Mouse (Mus musculus) mature B cell (primary cell): ENCODE data around the gene Chsy1.

Experiments used
- in situ Hi-C: fragments of 300-500 bp; cut with MboI; formaldehyde crosslinking; loops from 2 replicates; pipeline ENCODE4 v1.14.3; 2019

Chsy1 gene

DNA sequence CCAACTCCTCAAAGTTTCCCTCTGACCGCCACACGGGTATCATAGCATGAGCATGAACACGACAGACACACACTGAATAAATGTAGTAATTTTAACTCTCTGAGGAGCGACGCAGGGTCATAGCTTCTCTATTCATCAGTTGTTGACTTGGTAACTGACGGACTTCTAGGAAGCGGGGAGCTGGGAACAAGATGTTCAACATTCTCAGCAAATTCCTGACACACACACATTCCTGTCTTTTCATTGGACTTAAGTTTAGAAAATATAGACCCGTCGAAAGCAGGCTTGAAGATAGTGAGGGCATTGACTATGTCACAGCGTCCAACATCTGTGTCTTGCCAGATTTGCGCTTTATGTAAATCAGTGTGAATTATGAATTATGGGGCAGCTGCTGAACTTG is 2.1 kb upstream of the Chsy1 start:
- in situ Hi-C loops, result loop anchor here (5.0 to 10.0 kb wide), 4 partner anchors 80 to 278 kb away; partner anchors contain the start of gene Lrrk1

DNA sequence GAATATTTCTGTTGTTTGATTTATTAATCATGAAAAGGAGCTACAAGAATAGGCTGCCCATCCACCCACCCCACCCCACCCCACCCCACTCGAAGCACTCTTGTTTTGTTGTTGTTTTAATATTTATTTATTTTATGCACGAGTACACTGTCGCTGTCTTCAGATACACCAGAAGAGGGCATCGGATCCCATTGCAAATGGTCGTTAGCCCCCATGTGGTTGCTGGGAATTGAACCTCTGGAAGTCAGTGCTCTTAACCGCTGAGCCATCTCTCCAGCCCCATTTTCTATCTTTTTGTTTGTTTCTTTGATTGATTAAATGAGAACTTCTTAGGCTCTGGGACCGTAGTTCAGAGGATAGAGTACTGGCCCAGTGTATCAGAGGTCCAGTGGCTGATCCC is 1.4 kb upstream of the Chsy1 start:
- in situ Hi-C loops, result loop anchor here (5.0 to 10.0 kb wide), 4 partner anchors 79 to 277 kb away; partner anchors contain the start of gene Lrrk1

DNA sequence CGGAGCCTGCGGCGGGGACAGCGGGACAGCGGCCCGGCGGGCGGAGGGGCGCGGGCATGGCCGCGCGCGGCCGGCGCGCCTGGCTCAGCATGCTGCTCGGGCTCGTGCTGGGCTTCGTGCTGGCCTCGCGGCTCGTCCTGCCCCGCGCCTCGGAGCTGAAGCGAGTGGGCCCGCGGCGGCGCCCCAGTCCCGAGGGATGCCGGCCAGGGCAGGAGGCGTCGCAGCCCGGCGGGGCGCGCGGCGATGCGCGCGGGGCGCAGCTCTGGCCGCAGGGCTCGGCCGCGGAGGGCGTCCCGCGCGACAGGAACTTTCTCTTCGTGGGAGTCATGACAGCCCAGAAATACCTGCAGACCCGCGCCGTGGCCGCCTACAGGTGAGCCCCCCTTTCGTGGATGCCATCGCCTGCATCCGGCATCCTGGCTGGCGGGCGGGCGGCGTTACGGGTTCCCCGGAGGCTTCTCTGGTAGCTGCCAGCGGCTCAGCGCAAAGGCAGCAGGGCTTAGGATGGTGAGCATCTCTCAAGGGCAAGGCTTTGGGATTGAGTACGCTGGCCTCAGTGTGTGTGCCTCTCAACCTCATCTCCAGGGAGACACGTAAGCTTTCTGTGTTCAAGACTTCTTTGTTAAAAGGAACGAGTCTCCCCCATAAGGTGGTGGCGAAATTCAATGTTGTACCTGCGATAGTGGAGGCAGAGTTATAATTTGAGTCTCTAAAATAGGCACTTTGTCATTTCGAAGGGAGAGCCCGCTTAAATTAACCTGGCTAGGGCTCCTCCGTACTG is 730 bp downstream of the Chsy1 start:
- in situ Hi-C loops, result loop anchor here (5.0 to 10.0 kb wide), 4 partner anchors 77 to 275 kb away; partner anchors contain the start of gene Lrrk1

DNA sequence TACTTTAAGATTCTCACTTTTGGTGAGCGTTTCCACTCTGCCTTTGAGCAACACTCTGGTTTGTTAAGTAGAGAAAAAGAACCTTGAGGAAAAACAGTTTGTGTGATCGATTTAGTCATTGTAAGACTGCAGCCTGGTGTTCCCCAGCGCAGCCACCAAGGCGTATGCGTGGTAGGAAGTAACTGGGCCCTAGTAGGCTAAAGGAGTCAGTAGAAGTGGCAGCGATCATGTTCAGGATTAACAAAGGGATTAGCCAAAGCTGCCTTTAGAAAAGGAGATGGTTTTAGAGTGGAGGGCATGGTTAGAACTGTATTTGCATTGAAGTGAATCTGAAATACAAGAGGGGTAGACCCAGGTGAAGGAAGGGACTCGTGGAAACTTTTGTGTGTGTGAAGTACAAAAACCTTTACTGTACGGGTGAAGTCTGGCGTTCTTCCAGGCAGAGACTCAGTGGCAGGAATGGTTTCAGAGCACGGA is 1.4 kb downstream of the Chsy1 start:
- in situ Hi-C loops, result no loop called here

DNA sequence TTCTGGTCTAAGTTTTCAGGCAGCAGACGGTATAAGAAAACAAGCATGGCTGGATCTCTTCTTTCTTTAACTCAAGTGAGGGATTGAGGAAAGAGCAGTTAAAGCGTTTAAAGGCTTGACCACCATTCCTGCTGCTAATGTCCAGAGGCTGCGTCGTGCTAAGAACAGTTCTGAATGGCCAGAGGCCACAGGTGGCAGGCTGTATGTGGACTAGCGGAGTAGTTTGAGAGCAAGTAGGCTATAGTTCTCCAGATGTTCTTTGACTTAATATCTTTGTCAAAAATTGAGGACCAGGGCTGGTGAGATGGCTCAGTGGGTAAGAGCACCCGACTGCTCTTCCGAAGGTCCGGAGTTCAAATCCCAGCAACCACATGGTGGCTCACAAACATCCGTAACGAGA is 1.9 kb downstream of the Chsy1 start:
- in situ Hi-C loops, result no loop called here

DNA sequence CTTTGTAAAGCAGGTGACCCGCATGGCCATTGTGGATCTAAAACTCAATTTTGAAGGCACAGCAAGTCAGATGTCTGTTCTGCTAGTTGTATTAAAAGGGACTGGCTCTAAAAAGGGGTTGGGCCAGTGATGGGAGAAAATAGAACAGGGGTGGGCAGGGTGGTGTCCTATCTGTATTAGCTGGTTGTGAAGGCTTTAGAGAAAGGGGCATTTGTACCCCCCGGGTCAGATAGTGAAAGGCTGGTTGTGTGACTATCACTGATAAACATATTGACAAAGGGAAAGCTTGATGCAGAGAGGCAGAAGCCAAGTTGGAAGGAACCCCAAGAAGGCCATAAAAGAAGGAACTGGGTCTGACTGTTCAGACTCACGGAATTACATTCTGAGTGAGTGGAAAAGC is 4.2 kb downstream of the Chsy1 start:
- in situ Hi-C loops, result no loop called here

DNA sequence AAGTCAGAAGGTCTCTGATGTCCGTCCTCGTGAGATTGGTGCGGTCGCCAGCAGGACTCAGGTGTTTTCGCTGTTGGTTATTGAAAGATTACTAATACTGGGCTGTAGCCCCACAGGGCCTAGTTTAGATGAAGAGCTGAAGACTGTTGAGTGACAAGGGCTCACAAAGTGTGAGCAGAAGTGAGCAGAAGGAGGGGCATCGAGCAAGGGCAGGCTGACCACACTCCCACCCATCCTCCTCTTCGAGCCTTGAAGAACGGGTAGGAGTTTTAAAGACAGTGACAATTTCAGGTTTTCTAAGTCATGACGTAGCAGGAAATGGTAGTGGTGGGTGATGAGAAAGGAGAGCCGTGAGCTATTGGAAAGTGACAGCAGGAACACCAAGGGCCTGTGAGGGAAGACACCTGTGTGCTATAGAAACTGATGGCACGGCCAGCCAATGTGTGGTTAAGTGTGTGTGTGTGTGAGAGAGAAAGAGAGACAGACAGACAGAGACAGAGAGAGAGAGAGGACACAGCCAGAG is 6.6 kb downstream of the Chsy1 start:
- in situ Hi-C loops, result no loop called here

DNA sequence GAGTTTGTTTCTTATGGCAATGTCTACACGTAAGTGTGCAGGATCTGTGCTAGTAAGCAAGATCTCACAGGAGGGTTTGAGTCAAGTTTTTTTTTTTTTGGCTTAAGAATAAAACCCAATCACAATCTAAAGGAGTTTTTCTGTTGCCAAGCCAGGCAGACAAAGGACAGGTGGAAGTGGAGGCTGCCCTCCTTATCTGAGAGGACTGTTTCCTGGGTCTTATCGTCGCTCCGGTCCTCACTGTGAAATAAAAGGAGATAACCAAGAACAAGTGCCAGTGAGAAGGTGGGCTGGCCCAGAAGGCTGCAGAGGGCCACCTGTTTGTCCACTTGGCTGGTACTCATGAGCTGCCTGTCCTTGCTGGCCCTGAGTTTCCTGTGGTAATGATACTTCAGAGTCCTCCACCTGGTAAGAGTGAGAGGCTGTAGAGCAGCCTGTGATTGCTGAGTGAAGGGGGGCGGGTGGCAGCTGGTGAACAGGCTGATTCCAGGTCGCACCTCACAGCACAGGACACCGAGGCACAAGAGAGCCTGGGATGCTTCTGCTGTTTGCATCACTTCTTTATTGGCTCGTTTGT is 7.7 kb downstream of the Chsy1 start:
- in situ Hi-C loops, result no loop called here

DNA sequence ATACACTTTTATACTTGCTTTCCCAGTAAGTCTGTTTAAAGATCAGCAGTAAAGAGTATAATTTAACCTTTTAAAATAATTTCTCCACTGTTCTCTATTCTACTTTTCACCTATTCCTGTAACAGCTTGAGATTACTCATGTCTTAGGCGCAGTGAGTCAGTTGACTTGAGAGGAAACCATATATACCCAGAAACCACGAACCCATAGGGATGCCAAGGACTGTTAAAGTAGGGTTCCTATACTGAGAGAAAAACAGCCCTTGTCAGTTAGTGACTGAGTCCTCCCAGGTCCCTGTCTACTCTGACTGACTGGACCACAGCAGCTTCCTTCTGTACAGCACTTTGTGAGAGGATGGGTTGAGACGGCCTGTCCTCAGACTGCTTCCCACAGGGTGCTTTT is 8.7 kb downstream of the Chsy1 start:
- in situ Hi-C loops, result no loop called here

DNA sequence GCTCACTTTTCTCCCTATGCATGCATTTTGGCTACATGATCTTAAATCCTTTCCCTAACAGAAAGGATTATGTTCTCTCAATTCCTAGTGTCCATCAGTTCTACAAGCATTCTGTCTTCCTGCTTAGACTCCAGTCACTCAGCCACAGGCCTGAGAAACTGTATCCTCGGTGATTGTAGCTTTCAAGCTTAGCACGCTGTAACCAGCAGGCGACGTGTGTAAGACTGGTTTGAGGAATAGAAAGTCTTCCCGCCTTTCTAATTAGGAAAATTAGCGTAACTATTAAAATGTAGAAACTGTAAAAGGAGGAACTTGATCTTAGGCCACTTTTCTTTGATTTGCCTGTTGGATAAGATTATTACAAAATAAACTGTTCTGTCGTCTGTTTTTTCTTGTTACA is 9.5 kb downstream of the Chsy1 start:
- in situ Hi-C loops, result no loop called here

DNA sequence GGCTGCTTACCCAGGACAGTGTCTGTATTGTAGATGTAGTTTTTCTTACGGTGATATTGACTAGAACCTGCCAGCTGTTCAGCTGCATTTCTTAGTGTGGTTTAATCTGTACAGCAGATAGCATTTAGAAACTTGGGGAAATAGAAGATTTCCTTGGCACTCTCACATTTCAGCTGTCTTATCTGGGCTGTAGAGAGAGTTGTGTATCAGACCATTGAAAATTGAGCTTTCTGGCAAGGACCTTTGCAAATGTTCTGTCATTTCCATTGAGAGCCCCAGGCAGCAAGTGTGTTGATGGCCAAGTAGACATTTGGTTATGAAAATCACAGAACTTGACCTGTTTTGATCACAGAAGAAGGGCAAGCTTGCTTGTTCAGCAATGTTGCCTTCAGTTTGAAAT is 10.8 kb downstream of the Chsy1 start:
- in situ Hi-C loops, result no loop called here

DNA sequence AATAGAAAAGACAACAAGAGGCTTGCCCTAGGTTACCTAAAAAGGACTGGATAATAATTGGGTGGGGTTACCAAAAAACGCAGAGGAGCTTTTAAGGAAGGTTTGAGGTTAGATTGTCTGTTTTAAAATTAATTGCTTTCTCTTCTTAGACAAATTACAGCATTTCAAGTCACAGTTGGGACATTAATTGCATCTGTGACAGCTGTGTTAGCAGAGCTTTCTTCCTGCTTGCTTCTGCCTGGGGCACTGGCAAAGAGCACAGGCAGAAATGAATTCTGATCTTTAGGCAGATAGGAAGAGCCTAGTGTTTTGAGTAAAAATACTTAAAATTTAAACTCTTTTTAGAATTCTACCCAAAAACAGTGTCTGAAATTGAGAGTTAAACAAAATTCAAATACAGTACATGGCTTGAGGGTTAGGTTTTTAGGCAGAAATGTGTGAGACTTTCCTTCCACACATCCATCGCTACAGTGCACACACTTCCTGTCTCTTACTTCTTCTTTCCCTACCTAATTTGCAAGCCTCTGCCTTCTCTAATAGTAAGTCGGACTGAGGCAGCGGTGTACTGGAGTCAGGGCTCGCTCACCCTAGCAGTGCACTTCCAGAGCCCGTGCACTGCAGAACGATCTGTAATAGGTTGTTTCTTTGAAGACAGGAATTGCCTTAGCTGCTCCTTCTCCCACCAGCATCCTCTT is 11.5 kb downstream of the Chsy1 start:
- in situ Hi-C loops, result no loop called here

DNA sequence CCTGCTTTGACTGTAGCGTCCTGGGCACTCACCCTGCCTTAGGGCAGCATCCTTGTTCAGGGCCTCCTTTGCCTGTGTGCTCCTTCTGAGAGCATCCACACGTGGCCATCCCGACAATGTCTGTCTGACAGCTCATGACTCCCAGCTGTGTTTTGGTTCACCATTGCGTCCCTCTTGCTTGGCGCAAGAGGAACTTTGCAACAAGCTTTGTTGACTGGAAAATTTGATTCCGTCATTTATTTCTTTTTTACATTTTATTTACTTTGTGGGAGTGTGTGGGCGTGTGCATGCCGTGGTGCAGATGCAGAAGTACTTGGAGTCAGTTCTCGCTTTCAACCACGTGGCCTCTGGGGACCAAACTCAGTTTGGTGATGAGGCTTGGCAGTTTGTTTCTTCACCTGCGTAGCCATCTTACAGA is 15.2 kb downstream of the Chsy1 start:
- in situ Hi-C loops, result no loop called here

DNA sequence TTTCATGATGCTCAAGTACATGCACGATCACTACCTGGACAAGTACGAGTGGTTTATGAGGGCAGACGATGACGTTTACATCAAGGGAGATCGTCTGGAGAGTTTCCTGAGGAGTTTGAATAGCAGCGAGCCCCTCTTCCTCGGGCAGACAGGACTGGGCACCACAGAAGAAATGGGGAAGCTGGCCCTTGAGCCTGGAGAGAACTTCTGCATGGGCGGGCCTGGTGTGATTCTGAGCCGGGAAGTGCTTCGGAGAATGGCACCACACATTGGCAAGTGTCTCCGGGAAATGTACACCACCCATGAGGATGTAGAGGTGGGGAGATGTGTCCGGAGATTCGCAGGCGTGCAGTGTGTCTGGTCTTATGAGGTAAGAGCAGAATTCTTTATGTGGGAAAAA is 16.1 kb downstream of the Chsy1 start:
- in situ Hi-C loops, result no loop called here

DNA sequence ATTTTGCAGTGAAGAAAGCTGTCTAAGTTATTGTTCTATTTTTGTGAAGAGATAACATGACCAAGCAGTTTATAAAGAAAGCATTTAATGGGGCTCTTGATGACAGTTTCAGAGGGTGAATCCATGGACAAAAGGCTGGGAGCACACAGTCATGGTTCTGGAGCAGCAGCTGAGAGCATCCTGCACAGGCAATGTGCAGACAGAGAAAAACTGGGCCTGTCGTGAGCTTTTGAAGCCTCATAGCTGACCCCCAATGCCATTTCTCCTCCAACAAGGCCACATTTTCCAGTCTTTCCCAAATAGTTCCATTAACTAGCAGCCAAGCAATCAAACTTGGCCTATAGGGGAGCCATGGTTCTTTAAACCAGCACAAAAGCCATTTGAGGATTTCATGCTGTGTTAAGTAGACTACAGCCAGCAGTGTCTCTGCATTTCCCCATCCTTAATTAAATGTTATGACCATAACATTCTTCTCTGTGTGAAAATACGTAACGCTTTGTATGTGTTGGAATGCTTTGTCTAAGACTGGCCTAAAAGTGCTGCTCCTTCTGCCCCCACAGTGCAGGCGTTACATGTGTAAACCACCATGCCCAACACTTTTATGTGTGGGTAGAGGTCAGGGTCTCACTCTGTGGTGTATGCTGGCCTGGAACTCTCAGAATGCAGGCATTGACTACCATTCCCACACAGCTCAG is 18.8 kb downstream of the Chsy1 start:
- in situ Hi-C loops, result no loop called here

DNA sequence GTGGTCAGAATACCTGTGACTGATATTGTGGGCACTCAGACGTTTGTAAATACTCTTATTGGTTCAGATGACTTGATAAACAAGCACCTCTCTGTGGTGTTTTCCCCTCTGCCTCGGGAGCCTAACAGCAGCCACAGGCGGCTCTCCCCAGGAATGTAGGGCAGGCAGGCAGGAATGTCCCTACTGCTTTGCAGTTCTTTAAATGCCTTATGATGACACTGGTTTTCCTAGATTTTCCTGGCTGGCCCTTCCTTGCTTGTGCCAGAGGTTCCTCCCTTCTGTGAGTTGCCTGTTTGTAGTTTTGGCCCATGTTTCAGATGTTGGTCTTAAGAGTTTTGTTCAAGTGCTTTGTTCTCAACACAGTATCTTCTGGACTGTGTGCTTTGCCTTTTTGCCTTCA is 19.5 kb downstream of the Chsy1 start:
- in situ Hi-C loops, result no loop called here

DNA sequence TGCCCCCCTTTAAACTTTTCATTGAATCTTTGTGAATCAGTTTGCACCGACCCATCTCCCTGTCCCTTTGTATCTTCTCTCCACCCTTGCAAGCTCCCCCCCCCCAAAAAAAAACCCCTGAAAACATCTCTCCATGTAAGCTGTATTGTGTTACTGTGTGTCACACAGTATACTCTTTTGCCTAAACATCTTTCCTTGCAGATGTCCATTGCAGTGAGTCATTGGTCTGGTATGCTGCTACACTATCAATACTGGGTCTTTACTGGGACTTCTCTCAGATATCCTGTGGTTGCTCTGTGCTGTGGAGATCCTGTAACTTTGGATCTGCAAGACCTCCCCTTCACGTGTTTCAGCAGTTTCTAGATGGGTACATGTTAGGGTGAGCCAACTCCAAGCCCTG is 21.0 kb downstream of the Chsy1 start:
- in situ Hi-C loops, result no loop called here

DNA sequence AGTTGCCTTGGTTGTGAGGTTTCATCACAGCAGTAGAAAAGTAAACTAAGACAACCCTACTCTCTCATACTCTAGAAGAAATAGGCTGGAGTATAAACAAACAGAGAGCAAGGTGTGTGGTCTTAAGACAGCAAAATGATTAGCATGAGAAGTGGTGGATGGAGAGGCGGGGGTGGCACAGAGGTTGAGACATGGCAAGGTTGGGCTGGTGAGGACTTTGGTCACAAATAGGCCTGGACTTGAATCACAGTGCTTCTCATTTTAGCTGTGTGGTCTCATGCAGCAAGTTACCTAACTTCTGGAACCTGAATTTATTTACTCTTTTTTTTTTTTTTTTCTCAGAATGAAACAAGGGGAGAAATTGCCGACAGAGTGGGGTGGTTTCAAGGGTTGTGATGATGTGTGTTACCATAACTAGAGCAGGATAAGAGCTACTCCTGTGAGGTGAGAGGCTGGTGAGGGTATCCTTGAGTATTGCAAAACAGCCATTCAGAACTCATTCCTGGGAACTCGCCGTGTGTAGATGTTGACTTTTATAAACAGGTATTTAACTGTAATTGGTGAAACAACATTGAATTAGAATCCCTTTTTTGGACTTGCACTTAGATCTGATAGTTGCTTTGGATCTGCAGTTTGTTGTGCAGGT is 22.6 kb downstream of the Chsy1 start:
- in situ Hi-C loops, result no loop called here

DNA sequence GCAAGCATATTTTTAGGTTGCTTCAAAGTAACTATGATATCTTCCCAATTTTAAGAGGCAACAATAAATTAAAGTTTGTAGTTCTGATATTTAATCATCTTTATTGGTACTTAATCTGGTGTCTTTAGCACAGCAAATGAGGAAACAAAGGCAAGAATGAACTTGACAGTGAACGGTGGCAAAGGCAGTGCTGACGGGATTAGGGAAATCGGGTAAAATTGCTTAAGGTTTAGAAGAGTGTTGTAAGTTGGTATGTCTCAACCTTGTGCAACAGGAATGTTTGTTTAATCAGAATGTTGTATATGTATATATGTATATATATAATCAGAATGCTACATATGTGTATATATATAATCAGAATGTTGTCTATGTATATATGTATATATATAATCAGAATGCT is 24.8 kb downstream of the Chsy1 start:
- in situ Hi-C loops, result no loop called here

DNA sequence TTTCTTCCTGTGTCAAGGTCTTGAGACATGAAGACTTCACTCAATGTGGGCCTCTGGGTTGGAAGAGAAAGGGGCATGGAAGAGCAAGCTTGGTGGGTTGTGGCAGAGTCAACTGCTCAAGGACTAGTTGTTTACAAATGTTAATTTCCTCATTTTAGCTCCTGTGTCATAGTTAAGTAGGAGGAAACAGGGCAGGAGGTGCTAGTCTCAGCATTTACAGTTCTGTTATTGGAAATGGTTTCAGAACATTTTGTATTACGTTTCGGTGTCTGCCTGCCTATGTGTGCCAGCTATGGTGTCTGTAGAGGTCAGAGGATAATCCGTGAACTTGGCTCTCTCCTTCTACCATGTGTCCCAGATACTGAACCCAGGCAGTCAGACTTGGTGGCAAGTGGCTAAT is 26.3 kb downstream of the Chsy1 start:
- in situ Hi-C loops, result no loop called here

DNA sequence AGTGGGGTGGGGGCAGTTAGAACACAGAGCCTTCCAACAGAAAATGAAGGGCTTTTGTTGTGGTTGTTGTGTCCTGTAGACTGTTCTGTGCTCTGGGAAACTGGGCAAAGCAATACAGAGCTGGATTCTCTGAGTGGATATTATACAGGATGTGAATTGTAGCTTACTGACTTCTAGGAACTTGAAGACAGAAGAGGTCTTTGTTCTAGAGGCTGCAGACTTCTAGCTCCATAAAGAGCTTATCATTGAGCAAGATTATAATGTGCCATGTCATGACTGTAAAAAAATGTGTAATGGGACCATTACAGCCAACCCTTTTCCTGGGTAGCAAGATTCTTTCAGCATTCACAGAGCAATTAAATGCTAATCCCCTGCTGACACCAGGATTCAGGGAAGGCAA is 26.9 kb downstream of the Chsy1 start:
- in situ Hi-C loops, result no loop called here

DNA sequence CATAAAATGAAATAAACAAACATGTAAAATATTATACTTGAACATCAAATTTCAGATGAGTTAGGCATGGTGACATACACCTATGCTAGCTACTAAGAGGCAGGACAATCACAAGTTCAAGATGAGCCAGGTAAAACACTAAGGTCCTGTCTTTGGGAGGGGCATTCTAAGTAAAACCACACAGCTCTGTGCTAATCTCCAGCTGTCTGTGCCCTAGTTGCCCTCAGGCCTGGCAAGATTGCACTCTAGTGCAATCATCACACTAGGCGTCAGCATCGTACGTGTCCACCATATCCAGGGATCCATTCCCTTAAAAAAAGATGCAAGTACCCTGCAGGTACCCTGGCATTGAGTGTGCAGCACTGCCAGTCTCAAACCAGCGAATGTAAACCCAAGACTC is 28.0 kb downstream of the Chsy1 start:
- in situ Hi-C loops, result no loop called here
